Mouse (Mus musculus) liver, postnatal 0 days (tissue): Measurements from ENCODE around the gene Scel. TPM values are rescaled to one million over a fixed set of nuclear protein-coding genes. Genes with fewer than 3 reads are reported as not detected.
A peak's percentile ranks its signal among the peaks of the same experiment; 100 is the strongest.

Experiments
- ATAC-seq: fragments of 200-750 bp; cut with Nextera tagmentation; 2 replicates; pipeline ENCODE4 v1.8.0; 2017; ENCODE audit warnings: mild to moderate bottlenecking, moderate library complexity
- DNase-seq: peaks from one replicate; pipeline ENCODE4 v3.0.0-alpha.2; 2016
- H3K27ac ChIP-seq: fragments of 300-500 bp; sonication (generic); 2 replicates; pipeline ENCODE4 v1.5.1; 2014; ENCODE audit warnings: antibody characterized with exemption, moderate library complexity, mild to moderate bottlenecking, low read depth
- H3K27me3 ChIP-seq: fragments of 300-500 bp; sonication (generic); 2 replicates; pipeline ENCODE4 v1.6.1; 2014; ENCODE audit warnings: low read length, control low read depth, mixed read lengths; ENCODE audit not compliant: insufficient read depth
- H3K36me3 ChIP-seq: fragments of 300-500 bp; sonication (generic); replicated peaks from 2 replicates; pipeline ENCODE4 v1.6.1; 2014; ENCODE audit warnings: mild to moderate bottlenecking, control low read depth, low read length, moderate library complexity, mixed read lengths; ENCODE audit not compliant: insufficient read depth
- H3K4me1 ChIP-seq: fragments of 300-500 bp; sonication (generic); 2 replicates; pipeline ENCODE4 v1.6.1; 2014; ENCODE audit warnings: antibody characterized with exemption, mild to moderate bottlenecking, control low read depth; ENCODE audit not compliant: insufficient read depth
- H3K4me2 ChIP-seq: fragments of 300-500 bp; sonication (generic); 2 replicates; pipeline ENCODE4 v1.6.1; 2014; ENCODE audit warnings: low read depth, mild to moderate bottlenecking, low read length, moderate library complexity, mixed read lengths
- H3K4me3 ChIP-seq: fragments of 300-500 bp; sonication (generic); 2 replicates; pipeline ENCODE4 v1.5.1; 2014; ENCODE audit warnings: low read depth, low read length
- H3K9ac ChIP-seq: fragments of 300-500 bp; sonication (generic); replicated peaks from 2 replicates; pipeline ENCODE4 v1.6.1; 2014; ENCODE audit warnings: mild to moderate bottlenecking, moderate library complexity
- H3K9me3 ChIP-seq: fragments of 300-500 bp; sonication (generic); 2 replicates; pipeline ENCODE4 v1.6.1; 2016; ENCODE audit warnings: mild to moderate bottlenecking, control low read depth, low read length, mixed read lengths
- CTCF ChIP-seq: sonication (generic); IDR thresholded peaks from 2 replicates; pipeline ENCODE4 v1.5.1; 2016; ENCODE audit warnings: antibody characterized with exemption, low read depth
- EP300 ChIP-seq: IDR thresholded peaks from 2 replicates; pipeline ENCODE4 v1.6.1; 2016; ENCODE audit warnings: antibody characterized with exemption, low read depth, mild to moderate bottlenecking
- WGBS: fragments of 180-500 bp; shearing (Covaris S2); extraction: QIAGEN DNeasy Blood & Tissue Kit; methylation state at CpG from one replicate; pipeline ENCODE4 v1.1.7; 2014; ENCODE audit not compliant: insufficient replicate concordance; 5-methylcytosine and 5-hydroxymethylcytosine counted together
- polyA plus RNA-seq: library from polyadenylated mRNA; unstranded; fragments of >200 nt; fragmentation: Nextera tagmentation; extraction: Ambion mirVana; gene quantifications from 2 replicates; pipeline ENCODE4 v1.2.1, GENCODE M21; 2015

Scel gene
- polyA plus RNA-seq, 1 experiment from 2014 or later: not detected

DNA sequence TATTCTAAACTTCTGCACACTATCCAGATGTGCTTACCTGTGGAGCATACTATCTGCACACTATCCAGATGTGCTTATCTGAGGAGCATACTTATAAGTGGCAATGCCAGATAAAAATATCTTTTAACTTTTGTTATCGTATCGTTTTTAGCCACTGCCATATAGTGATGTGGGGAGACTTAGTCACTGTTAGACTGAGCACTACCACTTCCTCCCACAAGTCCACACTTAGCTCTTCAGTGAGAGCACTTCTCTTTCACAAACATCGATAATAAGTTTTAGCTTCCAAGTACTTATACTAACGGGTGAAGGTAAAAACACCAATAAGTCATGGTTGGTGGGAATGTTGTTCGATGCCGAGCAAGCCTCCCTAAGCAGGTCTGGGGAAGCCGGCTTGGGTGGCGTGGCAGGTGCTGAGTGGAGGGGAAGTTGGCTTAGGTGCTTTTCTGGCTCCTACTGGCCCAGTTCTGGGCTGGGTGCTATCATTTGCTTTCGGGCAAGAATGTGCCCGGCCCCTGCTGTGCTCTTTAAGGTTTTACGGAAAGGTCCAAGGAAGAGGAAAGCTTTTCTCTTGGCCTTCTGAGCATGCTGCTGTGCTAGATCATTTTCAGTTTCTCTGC, 18.7 kb downstream of the Scel start:
- 0 out of 2 replicates have a peak, but pooled peaks cover 4% of the 10 kb centered on the region for H3K9me3 ChIP-seq
- 70% methylated on average over 11 of the region's 11 CpGs for WGBS
- no peaks in the 10 kb centered on the region for H3K36me3 ChIP-seq
- H3K4me2 ChIP-seq: no peak overlapping the region
- H3K27ac ChIP-seq: no peak overlapping the region
- no peak overlapping the region for H3K9ac ChIP-seq
- no peaks in the 10 kb centered on the region for H3K27me3 ChIP-seq
- H3K4me1 ChIP-seq: no peaks in the 10 kb centered on the region
- TF ChIP-seq CTCF (no peak), EP300 (no peak)
- no peak overlapping the region for H3K4me3 ChIP-seq
- ATAC-seq (no peak), DNase-seq (no peak)

DNA sequence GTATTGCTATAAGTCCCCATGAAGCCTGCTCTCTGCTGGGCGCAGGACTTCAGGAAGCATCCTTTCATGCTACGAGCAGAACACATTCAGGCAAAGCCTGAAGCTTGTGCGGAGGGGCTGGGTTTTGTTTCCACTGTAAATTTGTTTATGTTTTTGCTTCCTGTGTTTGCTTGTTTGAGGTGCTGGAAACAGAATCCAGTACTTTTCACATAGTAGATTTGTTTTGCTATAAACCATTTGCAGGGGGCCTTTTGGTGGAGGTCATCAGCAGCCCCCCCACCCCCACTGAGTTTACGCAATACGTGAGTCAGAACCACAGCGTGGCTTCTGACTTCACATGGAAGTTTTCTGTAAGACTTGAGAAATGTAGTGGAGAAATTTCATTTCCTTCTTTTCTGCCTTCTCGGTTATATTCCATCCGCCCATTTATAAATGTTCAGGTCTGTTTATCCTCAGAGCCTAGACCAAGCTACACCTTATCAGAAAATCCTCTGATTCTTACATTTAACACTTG, 22.4 kb downstream of the Scel start:
- no peaks in the 10 kb centered on the region for H3K4me1 ChIP-seq
- no peak overlapping the region for H3K4me3 ChIP-seq
- H3K4me2 ChIP-seq: no peak overlapping the region
- no peak overlapping the region for H3K27ac ChIP-seq
- no peaks in the 10 kb centered on the region for H3K27me3 ChIP-seq
- H3K36me3 ChIP-seq: no peaks in the 10 kb centered on the region
- no peak overlapping the region for H3K9ac ChIP-seq
- TF ChIP-seq EP300: no peak
- no peak for TF ChIP-seq CTCF
- no peak for DNase-seq
- no peak for ATAC-seq
- H3K9me3 ChIP-seq: no peaks in the 10 kb centered on the region
- 69% methylated on average over 8 of the region's 8 CpGs for WGBS

DNA sequence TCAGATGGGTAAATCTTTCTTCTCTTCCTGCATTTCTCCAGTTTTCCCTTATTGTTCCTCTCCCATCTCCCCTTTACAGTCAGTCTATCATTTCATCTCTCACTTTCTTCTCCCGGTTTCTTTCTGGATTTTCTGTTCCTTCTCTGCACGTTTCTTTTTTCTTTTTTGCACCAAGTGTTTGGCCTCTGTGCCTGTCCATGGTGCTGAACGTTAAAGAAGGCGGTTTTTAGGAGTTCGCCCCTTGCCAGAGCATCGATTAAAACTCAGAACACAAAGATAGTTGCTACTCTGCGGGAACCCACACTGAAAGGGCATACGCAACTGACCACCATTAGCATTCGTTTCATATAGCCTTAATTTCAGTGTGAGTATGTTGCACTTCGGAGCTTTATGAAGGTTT, 23.2 kb downstream of the Scel start:
- no peak overlapping the region for H3K27ac ChIP-seq
- no peaks in the 10 kb centered on the region for H3K27me3 ChIP-seq
- H3K36me3 ChIP-seq: no peaks in the 10 kb centered on the region
- WGBS: 32% methylated on average over 10 of the region's 10 CpGs
- H3K4me3 ChIP-seq: no peak overlapping the region
- no peaks in the 10 kb centered on the region for H3K9me3 ChIP-seq
- no peak overlapping the region for H3K9ac ChIP-seq
- TF ChIP-seq CTCF: no peak
- TF ChIP-seq EP300: no peak
- no peak overlapping the region for H3K4me2 ChIP-seq
- ATAC-seq (no peak), DNase-seq (no peak)
- H3K4me1 ChIP-seq: no peaks in the 10 kb centered on the region

DNA sequence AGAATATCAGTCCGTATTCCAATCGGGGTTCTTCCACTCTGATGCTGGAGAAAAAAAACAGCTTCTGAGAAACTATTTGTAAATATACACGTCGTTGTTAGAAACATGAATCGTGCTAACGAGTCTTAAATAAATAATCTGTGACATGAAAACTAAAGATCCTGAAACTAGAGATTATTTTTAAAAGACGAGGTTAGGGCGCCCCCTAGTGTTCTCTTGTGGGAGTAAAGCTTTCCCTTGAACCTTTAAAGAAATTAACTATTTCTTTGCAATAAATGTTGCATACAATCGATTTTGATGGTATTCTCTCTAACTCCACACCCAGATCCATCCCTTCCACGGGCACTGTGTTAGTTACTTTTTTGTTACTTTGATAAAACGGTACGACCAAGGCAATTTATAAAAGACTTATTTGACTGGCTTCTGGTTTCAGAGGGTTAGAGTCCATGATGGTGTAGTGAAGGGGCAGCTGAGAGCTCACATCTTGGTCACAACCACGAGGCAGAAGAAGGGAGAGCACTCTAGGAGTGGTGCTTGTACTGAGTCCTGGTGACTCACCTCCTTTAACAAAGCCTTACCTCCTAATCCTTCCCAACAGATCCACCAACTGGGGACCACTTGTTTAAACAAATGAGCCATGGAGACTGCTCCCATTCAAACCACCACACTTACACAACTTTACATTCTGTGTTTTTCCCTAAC, 24.4 kb downstream of the Scel start:
- DNase-seq (peak; percentile 52), ATAC-seq (no peak)
- Histone ChIP-seq H3K9me3 (no peaks in the 10 kb centered on the region), H3K4me3 (no peak overlapping the region), H3K27ac (no peak overlapping the region), H3K4me1 (no peaks in the 10 kb centered on the region), H3K4me2 (no peak overlapping the region), H3K9ac (no peak overlapping the region), H3K27me3 (no peaks in the 10 kb centered on the region), H3K36me3 (no peaks in the 10 kb centered on the region)
- TF ChIP-seq EP300 (no peak), CTCF (peak; percentile 66)
- WGBS: 13% methylated on average over 13 of the region's 13 CpGs

DNA sequence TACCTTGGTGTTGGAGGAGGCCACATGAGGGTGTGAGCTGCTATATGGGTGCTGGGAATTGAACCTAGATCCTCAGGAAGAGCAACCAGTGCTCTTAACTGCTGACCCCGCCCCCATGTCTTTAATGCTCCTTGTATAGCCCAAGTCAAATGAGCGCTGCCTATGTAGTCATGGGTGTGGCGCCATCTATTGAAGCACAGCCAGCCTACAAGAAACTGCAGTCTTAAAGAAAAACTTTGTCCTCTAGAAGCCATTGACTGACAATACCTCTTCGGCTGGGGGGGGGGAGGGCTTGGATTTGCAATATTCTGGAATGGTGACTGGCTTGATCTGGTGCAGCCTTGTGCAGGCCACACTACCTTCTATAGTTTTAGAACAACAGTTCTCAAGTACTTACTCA, 26.7 kb downstream of the Scel start:
- Histone ChIP-seq H3K36me3 (no peaks in the 10 kb centered on the region), H3K27ac (no peak overlapping the region), H3K9me3 (no peaks in the 10 kb centered on the region), H3K4me1 (no peaks in the 10 kb centered on the region), H3K4me3 (no peak overlapping the region), H3K4me2 (no peak overlapping the region), H3K27me3 (no peaks in the 10 kb centered on the region), H3K9ac (no peak overlapping the region)
- ATAC-seq (no peak), DNase-seq (no peak)
- 54% methylated on average over 4 of the region's 4 CpGs for WGBS
- TF ChIP-seq CTCF (peak; percentile 17; the same call in 1 of the 2 replicates), EP300 (no peak)

DNA sequence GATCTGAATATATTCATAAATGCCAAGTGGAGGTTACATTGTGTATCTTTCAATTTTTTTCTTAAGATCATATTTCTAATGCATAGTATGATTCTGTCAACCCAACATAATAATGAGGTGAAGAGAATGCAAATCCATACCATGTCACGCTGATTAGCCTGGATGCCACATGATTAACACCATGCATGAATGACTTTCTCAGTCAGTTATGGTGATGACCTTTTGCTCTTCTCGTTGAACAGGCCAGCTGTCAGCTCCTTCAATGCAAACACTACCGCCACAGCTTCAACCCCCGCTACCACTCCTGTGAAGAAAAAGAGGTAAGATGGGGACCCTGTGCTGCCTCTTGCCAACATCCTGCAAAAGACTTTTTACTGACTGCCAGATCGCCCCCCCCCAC, 28.5 kb downstream of the Scel start:
- DNase-seq: no peak
- no peak for ATAC-seq
- Histone ChIP-seq H3K9ac (no peak overlapping the region), H3K4me2 (no peak overlapping the region), H3K27ac (no peak overlapping the region), H3K36me3 (no peaks in the 10 kb centered on the region), H3K9me3 (no peaks in the 10 kb centered on the region), H3K4me1 (no peaks in the 10 kb centered on the region), H3K27me3 (no peaks in the 10 kb centered on the region), H3K4me3 (no peak overlapping the region)
- TF ChIP-seq CTCF (no peak), EP300 (no peak)
- WGBS: 72% methylated on average over 5 of the region's 5 CpGs
